Mouse (Mus musculus): Measurements from ENCODE around the gene Tuba1b.
"Not testable (repeated sequence)": the region's sequence is repeated elsewhere in the genome, so short reads cannot be mapped to it uniquely, and the experiment has no call there.

The Tuba1b gene

DNA sequence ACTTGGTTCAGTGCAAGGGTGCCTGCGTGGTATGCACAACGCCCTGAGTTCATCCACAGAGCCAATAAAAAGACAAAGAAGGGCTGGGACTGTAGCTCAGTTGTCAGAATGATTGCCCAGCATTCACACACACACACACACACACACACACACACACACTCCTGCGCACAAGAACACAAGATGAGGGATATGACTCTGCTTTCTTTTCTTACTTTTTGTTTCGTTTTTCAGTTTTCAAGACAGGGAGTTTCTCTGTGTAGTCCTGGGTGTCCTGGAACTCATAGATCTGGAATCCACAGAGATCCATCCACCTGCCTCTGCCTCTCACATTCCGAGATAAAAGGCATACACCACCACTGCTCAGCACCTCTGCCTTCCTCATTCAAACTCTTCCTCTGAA, 6.8 kb downstream of the Tuba1b start:
- in situ Hi-C loops (cut with MseI, MboI), result no loop called here

DNA sequence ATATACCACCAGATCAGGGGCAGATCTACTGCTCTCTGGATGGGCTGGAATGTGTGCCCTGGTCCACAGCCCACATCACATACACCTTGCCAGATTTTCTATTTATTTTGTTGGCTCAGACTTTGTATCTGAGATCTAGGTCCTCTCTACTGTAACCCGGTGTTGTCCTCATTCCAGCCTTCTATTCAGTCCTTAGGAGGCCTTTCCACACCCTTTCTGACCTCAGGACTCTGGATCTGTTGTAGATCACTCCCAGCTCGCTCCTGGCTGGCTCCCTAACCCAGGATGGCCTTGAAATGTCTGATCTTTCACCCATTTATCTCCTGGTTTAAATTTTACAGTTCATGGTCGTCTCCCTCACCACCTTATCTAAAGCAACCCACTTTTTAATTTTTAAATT, 9.7 kb downstream of the Tuba1b start:
- in situ Hi-C loops (cut with MseI, MboI), result no loop called here

DNA sequence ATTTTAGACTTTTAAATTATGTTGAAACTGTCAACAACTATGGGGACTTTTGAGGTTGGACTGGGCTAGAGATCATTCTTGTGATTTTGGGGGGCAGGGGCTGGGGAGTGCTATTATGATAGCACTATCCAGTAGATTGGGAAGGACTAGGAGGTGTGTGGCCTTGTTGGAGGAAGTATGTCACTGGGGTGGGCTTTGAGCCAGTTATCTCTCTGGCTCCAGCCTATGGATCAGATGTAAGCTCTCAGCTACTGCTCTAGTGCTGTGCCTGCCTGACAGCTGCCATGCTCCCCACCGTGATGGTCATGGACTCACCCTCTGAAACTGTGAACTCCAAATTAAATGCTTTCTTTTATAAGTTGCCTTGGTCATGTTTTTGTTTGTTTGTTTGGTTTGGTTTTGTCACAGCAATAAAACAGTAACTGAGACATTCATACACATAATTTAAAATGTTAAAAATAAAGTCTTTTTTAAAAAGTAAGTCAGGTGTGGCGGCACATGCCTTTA, 11.3 kb downstream of the Tuba1b start:
- in situ Hi-C loops (cut with MseI, MboI), result no loop called here

DNA sequence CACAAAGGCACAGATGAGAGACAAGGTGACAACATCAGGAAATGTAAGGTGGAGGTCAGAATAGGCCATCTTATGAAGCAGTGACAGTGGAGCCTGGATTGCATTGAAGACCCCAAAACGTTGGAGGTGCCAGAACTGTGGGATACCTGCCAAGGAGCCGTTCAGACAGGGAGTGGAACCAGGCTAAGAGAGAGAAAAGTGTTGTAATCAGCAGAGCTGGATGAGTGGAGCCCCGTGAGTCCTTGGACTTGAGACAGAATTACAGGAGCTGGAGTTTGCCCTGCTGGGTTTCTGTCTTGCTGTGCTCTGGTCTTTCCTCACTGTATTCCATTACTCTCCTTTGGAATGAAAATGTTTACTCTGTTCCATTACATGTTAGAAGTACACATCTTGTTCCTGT, 11.8 kb downstream of the Tuba1b start:
- in situ Hi-C loops (cut with MseI, MboI), result no loop called here

DNA sequence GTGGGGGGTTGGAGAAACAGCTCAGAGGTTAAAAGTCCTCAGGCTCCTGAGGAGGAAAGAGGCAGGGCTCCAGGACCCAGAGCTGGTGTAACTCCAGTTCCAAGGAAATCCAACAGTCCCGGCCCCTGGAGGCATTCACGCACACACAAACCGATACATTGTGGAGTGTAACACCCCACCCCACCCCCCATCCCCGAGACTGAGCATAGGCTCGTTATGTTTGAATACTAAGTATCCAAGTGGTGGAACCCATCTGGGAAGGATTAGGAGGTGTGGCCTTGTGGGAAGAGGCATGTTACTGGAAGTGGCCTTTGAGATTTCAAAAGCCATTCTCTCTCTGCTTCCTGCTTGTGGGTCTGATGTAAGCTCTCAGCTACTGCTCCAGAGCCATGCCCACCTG, 12.9 kb downstream of the Tuba1b start:
- in situ Hi-C loops (cut with MseI, MboI), result no loop called here

DNA sequence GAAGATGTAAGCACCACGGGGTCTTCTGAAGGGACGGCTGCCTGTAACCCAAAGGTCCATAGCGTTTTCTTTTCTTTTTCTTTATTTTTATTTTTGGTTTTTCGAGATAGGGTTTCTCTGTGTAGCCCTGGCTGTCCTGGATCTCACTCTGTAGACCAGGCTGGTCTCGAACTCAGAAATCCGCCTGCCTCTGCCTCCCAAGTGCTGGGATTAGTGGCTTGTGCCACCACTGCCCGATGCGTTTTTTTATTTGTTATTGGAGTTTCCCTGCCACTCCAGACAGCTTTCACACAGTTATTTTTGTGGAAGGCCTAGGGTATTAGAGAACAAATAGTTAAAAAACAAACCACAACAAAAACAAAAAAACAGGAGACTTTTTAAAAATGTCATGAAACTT, 15.9 kb downstream of the Tuba1b start:
- in situ Hi-C loops (cut with MseI, MboI), result not testable (repeated sequence)

DNA sequence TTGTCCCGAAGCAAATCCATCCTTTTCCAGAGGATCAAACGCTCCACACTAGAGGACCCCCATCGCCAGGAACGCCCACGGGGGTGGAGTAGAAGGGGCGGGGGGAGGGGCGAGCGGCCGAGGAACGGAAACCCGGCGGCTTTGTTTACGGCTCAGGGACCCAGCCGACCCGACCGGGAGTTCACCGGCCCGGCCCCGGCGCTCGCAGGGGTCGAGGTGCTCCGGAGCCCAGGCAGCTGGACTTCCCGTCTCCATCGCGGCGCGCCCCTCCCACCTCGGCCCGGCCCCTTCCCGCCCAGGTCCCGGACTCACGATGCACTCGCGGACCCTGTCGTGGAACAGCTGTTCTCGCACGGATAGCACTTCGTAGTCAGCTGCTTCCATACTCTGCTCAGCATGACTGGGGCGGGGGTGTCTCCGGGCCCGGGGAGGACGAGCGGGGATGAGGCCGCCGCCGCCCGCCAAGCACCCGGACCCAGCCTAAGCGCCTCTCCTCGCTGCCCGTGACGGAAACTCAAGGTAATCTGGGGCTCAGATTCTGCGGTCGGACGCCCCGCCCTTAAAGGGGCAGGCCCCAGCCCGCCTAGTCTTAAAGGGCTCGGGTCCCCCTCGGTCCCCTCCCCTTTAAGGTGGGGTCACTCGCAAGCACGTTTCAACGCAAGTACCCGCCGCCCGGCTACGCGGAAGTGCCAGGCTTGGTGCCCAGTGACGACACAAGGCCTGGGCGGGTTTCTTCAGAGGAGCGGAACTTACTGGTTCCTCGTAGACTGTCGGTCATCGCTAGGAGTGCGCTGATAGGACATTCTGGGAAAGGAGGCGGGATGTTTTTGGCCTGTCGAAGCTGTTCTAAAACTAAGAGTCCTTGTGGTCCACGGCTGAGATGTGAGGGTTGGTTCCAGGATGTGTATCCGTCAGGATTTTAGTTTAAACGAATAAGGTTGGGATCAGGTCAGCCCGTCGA, 16.5 kb downstream of the Tuba1b start, which contains the start of gene Lmbr1l:
TSS of gene Lmbr1l (minus strand) at position 694 of the 961 bp plus-strand sequence.
- in situ Hi-C loops (cut with MseI, MboI), result no loop called here

DNA sequence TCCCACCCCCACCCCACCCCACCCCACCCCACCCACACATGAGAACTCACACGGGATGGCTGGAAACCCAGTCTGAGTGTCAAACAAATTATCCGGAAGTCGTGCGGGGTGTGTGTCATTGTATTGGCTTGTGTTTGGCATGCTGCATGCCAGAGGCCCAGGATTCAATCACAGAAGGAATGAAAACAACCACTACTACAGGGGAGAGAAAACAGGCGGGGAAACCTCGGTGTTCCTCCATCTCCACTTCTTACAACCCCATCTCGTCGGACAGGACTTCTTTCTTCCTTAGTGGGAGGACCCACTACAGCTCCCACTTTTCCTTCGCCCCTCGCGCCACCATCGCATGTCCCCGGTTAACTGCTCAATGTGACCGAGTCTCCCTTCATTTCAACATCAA, 17.3 kb downstream of the Tuba1b start:
- in situ Hi-C loops (cut with MseI, MboI), result no loop called here

DNA sequence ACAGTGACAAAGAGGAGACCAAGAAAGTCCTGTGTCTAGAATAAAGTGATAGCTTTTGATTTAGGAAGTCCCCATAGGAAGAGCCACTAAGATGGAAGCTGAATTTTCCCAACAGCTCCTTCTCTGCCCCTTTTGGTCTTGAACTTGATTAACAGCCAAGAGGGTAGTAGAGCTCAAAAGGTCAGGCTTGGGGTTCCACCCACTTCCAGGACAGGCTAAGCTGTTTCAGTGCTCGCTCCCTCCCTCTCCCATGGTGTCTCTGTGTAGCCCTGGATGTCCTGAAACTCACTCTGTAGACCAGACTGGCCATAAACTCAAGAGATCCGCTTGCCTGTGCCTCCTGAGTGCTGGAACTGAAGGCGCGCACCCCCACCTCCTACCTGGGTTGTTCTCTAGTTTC, 18.3 kb downstream of the Tuba1b start:
- in situ Hi-C loops (cut with MseI, MboI), result no loop called here

DNA sequence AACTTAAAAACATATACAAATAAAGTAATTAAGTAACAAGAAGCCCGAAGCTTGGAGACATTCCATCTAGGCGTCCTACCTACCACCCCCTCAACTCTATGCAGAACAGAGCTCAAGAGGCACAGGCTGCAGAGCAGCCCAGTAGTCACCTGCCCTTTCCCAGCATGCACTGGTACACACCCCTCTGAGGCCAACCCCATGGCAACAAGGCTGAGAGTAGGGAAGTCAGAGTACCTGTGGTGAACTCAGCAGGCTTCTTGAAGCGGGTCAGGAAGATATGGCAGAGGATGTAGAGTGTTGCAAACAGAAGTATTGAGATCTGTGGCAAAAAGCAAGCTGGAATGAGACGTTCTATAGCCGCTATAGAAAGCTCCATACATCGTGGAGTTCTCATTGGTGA, 19.5 kb downstream of the Tuba1b start:
- in situ Hi-C loops (cut with MseI, MboI), result no loop called here

DNA sequence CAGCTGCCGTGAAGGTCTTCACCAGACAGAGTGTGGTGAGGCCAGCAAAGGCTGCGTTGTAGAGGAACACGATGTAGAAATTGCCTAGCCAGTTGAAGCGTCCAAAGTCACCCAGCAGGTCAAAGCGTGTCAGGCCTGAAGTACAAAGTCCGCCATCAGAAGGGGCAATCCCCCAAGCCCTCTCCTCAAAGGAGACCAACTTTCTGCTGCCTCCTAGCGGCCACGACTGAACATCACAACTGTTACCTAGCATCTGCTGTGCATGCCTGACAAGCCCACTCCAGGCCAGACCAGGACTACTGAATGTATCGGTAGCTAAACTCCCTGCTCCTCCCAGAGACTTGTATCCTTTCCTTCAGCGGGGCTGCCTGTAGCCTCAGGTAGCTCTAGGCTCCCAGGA, 29.7 kb downstream of the Tuba1b start:
- in situ Hi-C loops (cut with MseI, MboI), result no loop called here

DNA sequence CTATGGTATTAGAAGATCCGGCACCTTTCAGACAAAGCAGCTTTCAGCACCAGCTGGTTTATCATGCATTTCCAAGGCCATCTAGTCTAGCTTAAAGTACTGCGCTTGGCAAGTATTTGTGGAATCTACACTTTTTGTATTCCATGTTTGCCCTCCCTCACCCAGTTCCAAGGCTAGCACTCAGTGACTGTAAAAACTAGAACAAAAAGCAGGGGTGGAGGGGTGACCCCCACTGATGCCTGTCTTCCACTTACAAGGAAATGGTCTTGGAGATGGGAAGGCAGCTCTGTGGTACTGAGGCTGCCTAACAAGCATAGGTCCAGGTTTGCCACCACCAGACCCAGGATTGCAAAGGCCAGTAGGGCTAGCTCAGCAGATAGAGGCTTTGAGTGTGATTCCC, 31.8 kb downstream of the Tuba1b start:
- in situ Hi-C loops (cut with MseI, MboI), result no loop called here

DNA sequence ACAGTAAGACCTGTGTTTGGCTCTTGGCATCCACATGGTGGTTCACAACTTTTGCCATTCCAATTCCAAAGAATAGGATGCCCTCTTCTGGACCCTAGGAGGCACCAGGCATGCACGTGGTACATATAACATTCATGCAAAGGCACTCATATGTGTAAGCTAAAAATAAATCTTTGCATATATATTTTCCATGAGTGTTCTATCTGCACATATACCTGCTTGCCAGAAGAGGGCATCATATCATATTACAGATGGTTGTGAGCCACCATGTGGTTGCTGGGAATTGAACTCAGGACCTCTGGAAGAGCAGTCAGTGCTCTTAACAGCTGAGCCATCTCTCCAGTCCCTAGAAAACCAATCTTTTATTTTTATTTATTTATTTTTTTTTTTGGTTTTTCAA, 32.8 kb downstream of the Tuba1b start:
- in situ Hi-C loops (cut with MseI, MboI), result no loop called here

DNA sequence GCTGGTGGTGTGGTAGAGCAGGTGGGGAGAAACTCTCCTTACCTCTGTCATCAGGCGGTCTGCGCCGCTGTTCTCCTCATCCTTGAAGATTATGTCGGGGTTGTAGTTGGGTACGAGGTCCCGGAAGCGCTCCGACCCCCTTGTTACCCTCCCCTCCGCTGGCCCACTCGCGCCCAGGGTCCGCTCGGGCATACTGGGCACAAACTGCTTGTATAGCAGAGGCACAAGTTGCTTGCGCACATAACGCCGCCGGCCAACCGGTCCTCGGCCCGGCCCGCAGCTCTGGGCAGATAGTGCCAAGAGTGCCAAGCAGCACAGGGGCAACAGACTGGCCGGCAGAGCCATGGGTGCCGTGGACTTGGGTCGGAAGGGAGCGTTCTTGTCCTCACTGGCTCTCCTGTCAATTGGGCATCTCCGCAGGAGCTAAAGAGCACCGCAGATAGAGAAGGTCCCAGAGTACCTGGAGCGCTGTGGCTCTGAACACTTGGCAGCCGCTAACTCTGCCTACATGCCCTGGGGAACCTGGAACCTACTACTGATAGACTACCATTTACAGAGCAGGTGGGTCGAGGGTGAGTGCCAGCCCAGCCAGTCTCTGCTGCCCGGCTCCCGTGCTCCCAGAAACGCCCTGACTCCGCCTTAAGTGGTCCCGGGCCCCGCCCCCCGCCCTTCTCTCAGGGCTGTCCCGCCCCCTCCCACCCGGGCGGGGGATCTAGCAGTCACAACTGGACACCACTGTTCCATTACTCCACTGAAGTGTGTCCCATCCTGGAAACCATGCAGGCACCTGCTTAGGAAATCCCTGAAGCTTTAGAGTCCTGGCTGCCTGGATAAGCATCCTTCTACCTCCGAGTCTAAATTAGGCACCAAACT, 36.2 kb downstream of the Tuba1b start, which contains the start of gene Dhh:
TSS of gene Dhh (minus strand) at position 613 of the 873 bp plus-strand sequence.
- in situ Hi-C loops (cut with MseI, MboI), result no loop called here

DNA sequence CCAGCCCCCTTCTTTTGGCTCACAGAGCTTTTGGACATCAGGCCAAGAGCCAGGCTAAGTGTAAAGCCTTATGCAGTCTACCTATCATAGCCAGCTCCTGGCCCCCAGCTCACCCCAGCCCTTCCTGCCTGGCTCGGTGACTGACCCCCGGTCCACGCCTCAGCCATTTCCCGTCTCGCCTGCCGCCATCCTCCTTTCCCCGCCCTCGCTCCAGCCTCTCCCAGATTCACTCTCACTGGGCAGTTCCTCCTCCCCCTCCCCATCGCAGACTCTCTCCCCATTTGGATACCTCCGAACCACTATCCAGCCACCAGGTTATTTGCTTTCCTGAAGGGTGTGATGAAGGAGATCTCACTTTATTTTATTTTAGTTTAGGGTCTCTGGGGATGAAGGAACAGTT, 36.9 kb downstream of the Tuba1b start:
- in situ Hi-C loops (cut with MseI, MboI), result no loop called here

DNA sequence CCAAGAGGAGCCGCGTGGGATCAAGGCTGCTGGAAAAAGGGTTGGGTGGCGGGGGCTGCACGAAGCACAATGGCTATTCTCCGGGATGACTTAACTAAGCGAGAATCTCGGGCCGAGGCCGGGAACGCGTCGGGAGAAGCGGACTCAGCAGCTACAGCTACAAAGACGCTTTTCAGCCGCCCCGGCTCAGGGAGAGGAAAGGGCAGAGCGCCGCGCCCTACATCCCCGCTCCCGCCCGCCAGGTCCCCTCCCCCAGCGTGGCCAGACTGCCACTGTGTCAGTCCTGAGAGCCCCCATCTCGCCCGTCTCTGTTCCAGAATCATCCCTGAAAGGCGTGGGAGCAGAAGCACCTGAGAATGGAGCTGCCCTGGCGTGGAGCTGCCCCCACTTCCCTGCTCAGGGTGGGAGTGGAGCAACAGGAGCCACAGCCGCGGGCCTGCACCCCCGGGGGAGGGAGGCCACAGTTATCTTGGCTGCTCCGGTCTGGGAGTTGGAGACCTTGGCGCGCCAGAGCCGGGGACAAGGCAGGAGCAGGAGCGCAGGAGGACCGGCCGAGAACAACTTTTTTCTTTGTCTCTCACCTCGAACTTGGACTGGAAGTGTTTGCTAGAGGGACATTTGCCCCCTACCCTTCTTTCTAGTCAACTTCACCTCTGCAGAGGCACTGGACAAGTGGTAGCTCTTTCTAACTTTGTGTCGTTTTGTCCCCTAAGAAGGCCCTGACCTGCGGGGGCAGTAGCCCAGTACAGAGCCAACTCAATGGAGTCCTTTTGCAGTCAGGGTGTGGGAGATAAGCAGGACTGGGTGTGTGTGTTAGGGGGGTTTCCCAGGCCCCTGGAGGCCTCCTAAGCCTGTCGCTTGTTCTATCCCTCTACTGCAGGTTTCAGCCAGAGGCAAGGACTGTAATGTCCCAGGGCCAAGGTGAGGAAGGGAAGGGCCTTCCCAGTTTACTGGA, 38.5 kb downstream of the Tuba1b start:
- in situ Hi-C loops (cut with MseI, MboI), result no loop called here

DNA sequence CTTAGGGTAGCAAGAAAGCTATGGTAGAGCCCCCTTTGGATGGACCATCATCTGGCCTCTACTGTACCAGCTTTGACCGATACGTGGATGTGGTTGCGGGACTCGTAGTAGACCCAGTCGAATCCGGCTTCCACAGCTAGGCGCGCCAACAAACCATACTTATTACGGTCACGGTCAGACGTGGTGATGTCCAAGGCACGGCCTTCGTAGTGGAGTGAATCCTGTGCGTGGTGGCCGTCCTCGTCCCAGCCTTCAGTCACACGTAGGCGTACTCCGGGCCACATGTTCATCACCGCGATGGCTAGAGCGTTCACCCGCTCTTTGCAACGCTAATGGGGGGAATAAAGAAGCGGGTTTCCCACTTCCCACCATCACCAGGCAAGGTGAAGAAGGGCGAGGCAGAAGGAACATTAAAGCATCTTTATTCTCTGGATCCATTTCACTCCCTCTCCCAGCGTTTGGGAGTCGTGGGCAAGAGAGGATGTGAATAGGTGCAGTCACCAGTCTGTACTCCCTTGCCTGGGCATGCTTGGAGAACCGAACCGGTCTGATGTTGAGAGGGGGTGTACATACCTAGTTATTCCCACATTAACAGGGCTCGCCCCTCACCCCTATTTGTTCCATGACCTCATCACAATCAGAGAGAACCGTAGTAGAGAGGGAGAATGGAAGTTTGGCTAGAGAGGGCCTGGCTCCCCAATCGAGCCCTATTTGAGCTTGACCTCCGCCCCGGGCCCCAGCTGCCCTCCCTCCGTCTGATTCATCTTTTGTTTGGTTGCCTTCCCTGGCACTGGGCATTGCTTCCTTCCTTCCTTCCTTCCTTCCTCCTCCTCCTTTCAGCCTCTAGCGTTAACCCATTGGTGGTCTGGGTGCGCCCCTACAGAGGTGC, 39.4 kb downstream of the Tuba1b start:
- in situ Hi-C loops (cut with MseI, MboI), result no loop called here

DNA sequence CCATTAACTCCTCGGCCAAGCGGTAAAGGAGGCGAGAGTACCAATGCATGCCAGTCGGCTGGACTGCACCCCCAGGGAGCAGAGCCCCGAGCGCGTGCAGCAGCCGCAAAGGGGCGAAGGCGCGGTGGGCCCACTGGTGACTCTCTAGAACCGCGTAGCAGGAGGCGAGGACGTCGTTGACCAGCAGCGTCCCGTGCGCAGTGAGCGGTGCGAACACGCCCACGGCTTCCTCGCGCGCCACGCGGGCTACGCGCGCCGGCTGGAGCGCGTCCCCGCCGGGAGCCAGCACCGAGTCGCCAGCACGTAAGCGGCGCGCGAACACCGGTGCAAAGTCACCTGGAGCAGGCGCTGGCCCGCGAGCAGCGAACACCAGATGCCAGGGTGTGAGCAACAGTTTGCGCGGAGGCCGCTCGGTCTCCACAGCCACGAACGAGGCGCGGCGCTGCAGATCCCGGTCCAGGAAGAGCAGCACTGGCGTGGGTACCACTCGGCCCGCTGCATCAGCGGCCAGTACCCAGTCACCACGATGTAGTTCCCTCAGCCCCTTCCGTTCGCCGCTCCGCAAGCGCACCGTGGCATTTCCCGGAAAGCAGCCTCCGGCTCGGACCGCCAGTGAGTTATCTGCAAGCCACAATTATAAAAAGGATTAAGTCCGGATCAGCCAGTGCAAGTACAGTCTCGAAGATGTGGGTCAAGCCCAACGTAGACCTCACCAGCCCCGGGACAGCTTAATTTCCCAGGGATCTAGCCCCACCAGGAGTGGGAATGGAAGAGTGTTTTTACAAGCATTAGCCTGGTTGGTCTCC, 40.2 kb downstream of the Tuba1b start, which contains the start of gene Rhebl1:
TSS of gene Rhebl1 (minus strand) at position 601 of the 806 bp plus-strand sequence.
- in situ Hi-C loops (cut with MseI, MboI), result no loop called here

DNA sequence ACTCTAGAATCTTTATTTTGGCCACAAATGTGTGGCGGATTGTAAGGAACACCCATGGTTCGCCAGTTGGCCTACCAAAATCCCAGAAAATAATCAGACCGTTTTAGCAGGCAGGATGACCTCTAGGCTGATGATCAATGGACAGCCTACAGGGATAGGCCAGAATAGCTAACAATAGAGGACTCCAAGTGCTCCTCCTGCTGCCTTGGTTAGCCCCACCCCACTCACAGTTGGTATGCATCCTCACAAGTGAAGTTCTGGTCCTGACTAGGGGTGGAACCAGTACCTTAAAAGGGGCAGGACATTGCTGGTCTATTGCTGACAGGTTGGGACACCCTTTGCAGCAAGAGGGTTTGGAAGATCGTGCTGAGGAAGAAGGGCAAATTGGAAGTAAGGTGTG, 41.3 kb downstream of the Tuba1b start:
- in situ Hi-C loops (cut with MseI, MboI), result no loop called here

Measured in mouse trophoblast stem cell (cell line).